Mouse (Mus musculus): ENCODE data around the gene Wdr20. TPM values are rescaled to one million over a fixed set of nuclear protein-coding genes. Genes with fewer than 3 reads are reported as not detected.
A peak's percentile ranks its signal among the peaks of the same experiment; 100 is the strongest.

The Wdr20 gene
- polyA plus RNA-seq, 1 experiment from 2014 or later = 23.7 TPM

DNA sequence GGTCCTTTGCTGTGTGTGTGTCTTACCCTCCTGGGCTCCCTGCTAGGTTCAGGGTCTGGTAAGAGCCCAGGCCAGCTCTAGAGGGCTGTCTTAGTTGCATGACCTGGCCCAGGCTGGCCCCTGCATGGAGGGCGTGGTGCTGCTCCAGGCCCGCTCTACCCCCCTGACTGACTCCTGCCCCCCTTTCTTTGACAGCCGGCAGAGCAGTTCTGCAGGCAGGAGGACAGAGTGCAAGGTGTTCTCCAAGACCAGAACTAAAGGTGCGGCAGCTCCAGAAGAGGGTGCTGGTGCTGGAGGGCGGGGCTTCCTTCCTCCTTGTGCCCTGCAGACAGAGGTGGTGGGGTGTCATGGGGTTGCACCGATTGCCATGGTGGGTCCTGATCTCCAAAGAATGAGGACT, 59.0 kb downstream of the Wdr20 start:
- no peaks in the 10 kb centered on the region for H3K9me3 ChIP-seq (ENCODE audit: control insufficient read depth, low read length)
- WGBS = 59% methylated on average over 6 of the region's 6 CpGs
- H3K36me3 ChIP-seq (ENCODE audit: control insufficient read depth, insufficient read depth, low read length) = peaks cover 10% of the 10 kb centered on the region; the same call in 1 of the 2 replicates

DNA sequence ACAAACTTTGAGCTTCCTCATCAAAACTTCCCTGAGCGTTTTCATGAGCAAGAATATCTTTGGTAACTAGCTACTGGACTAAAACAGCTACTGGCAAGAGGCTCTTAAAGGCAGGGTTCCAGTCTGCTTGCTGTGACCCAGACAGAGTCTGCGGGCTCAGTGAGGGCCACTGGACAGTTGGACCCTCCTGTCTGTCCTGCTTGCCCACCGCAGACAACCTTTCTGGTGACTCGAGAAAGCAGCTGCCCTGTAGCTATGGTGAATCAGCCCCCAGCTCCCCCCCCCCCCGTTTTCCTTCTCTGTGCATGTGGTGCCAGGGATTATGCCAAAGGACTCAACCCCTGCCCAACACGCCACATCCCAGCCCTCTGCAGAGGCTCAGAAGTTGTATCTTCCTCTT, 59.5 kb downstream of the Wdr20 start:
- no peak for DNase-seq (ENCODE audit: low spot score)
- Histone ChIP-seq H3K27me3 (replicated peaks; ENCODE audit: control insufficient read depth, insufficient read depth, low read length) (no peaks in the 10 kb centered on the region), H3K9me3 (ENCODE audit: control insufficient read depth, low read length) (no peaks in the 10 kb centered on the region), H3K4me3 (ENCODE audit: low read depth, low read length) (no peak overlapping the region), H3K36me3 (ENCODE audit: control insufficient read depth, insufficient read depth, low read length) (peaks cover 12% of the 10 kb centered on the region; the same call in 1 of the 2 replicates), H3K27ac (ENCODE audit: low read depth) (no peak overlapping the region), H3K9ac (ENCODE audit: low read length) (no peak overlapping the region), H3K4me1 (replicated peaks; ENCODE audit: control insufficient read depth, insufficient read depth, low read length) (0 out of 2 replicates have a peak, but pooled peaks cover 4% of the 10 kb centered on the region), H3K4me2 (ENCODE audit: low read length) (no peak overlapping the region)
- ATAC-seq (replicated peaks; ENCODE audit: low FRiP score, low TSS enrichment, low read depth) = no peak
- WGBS = 92% methylated on average over 6 of the region's 6 CpGs

More for the DNA sequence above, 59.0 kb downstream of the Wdr20 start:
- H3K4me1 ChIP-seq (replicated peaks; ENCODE audit: control insufficient read depth, insufficient read depth, low read length) = 0 out of 2 replicates have a peak, but pooled peaks cover 4% of the 10 kb centered on the region
- H3K4me3 ChIP-seq (ENCODE audit: low read depth, low read length) = no peak overlapping the region
- no peaks in the 10 kb centered on the region for H3K27me3 ChIP-seq (replicated peaks; ENCODE audit: control insufficient read depth, insufficient read depth, low read length)
- DNase-seq (ENCODE audit: low spot score) = no peak
- no peak overlapping the region for H3K27ac ChIP-seq (ENCODE audit: low read depth)
- no peak overlapping the region for H3K4me2 ChIP-seq (ENCODE audit: low read length)
- no peak overlapping the region for H3K9ac ChIP-seq (ENCODE audit: low read length)
- no peak for ATAC-seq (replicated peaks; ENCODE audit: low FRiP score, low TSS enrichment, low read depth)

DNA sequence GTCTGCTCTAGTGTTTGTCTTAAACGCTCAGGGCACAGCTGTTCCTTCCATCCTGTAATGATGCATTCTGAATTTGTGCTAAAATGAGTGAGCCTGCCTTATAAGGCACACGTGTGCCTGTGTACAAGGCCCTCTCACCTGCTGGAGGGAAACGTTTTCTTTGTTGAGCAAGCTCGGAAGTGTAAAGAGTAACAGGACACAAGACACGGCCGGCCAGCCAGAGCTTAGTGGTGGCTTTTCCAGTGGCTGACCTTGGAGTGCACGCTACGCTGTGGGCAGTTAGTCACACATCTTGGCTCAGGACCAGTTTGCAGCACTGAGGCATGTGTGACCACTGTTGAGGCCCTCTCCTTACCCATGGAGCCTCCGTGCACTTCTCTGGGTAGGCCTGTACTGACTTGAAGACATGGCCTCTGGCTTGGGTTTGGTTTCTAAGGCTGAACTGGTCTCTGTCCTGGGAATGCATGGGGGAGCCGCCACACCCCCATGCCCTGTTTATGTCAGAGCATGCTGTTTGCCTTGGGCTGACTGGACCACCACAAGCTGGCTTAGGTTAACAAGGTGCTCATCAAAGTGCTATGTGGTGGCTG, 60.2 kb downstream of the Wdr20 start:
- 0 out of 2 replicates have a peak, but pooled peaks cover 4% of the 10 kb centered on the region for H3K4me1 ChIP-seq (replicated peaks; ENCODE audit: control insufficient read depth, insufficient read depth, low read length)
- no peaks in the 10 kb centered on the region for H3K9me3 ChIP-seq (ENCODE audit: control insufficient read depth, low read length)
- DNase-seq (ENCODE audit: low spot score) (no peak), ATAC-seq (replicated peaks; ENCODE audit: low FRiP score, low TSS enrichment, low read depth) (no peak)
- no peak overlapping the region for H3K4me3 ChIP-seq (ENCODE audit: low read depth, low read length)
- no peaks in the 10 kb centered on the region for H3K27me3 ChIP-seq (replicated peaks; ENCODE audit: control insufficient read depth, insufficient read depth, low read length)
- 87% methylated on average over 10 of the region's 10 CpGs for WGBS
- H3K4me2 ChIP-seq (ENCODE audit: low read length) = no peak overlapping the region
- no peak overlapping the region for H3K9ac ChIP-seq (ENCODE audit: low read length)
- H3K36me3 ChIP-seq (ENCODE audit: control insufficient read depth, insufficient read depth, low read length) = peaks cover 9% of the 10 kb centered on the region; the same call in 1 of the 2 replicates
- H3K27ac ChIP-seq (ENCODE audit: low read depth) = no peak overlapping the region

DNA sequence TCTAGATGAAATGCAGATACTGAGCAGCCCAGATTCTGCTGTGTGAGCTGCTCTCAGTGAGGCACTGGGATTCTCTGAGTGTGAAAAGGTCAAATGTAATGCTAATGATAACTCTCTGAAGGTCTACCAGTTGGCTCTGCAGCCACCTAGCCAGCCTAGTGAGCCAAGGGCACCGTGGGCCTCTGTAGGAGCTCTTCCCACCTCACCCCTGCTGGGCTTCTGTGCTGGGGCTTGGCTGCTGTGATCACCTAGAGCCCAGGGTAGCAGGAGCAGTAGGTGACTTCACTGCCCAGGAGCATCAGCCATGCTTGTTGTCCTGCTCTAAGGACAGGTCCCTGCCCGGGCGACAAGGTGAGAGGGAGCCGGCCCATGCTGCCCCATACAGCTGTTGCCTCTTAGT, 61.5 kb downstream of the Wdr20 start:
- Histone ChIP-seq H3K4me3 (ENCODE audit: low read depth, low read length) (no peak overlapping the region), H3K4me1 (replicated peaks; ENCODE audit: control insufficient read depth, insufficient read depth, low read length) (0 out of 2 replicates have a peak, but pooled peaks cover 4% of the 10 kb centered on the region), H3K4me2 (ENCODE audit: low read length) (no peak overlapping the region), H3K27ac (ENCODE audit: low read depth) (no peak overlapping the region), H3K9me3 (ENCODE audit: control insufficient read depth, low read length) (no peaks in the 10 kb centered on the region), H3K36me3 (ENCODE audit: control insufficient read depth, insufficient read depth, low read length) (0 out of 2 replicates have a peak, but pooled peaks cover 3% of the 10 kb centered on the region), H3K9ac (ENCODE audit: low read length) (no peak overlapping the region), H3K27me3 (replicated peaks; ENCODE audit: control insufficient read depth, insufficient read depth, low read length) (no peaks in the 10 kb centered on the region)
- no peak for ATAC-seq (replicated peaks; ENCODE audit: low FRiP score, low TSS enrichment, low read depth)
- no peak for DNase-seq (ENCODE audit: low spot score)
- WGBS = 88% methylated on average over 4 of the region's 4 CpGs

DNA sequence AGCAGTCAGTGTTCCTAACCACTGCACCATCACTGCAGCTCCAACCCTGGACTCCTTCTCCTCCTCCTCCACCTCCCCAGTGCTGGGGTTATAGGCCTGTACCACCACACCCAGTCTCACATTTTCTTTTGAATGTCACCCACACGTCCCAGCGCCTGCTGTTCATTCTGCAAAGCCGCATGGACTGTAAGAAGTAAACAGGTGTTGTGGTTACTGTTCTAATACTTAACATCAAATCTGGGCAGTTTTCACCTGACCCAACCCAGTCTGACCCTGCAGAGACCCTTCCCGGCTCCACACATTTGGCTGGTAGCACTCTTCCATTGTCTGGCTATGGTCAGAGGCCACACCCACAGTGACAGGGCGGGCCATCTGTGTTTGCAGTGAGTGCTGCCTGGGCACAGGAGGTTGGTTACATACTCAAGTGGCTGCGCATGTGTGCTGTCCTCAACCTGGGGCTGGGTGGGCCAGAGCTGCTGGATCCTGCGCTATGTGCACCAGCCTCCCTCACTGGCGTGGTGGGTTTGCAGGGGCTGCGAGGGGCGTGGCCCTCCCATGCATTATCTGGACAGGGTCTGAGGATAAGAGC, 64.2 kb downstream of the Wdr20 start:
- Histone ChIP-seq H3K9me3 (ENCODE audit: control insufficient read depth, low read length) (no peaks in the 10 kb centered on the region), H3K4me2 (ENCODE audit: low read length) (no peak overlapping the region), H3K9ac (ENCODE audit: low read length) (no peak overlapping the region), H3K27me3 (replicated peaks; ENCODE audit: control insufficient read depth, insufficient read depth, low read length) (no peaks in the 10 kb centered on the region), H3K4me1 (replicated peaks; ENCODE audit: control insufficient read depth, insufficient read depth, low read length) (no peaks in the 10 kb centered on the region), H3K4me3 (ENCODE audit: low read depth, low read length) (no peak overlapping the region), H3K27ac (ENCODE audit: low read depth) (no peak overlapping the region), H3K36me3 (ENCODE audit: control insufficient read depth, insufficient read depth, low read length) (peaks cover 7% of the 10 kb centered on the region; the same call in 1 of the 2 replicates)
- DNase-seq (ENCODE audit: low spot score) (no peak), ATAC-seq (replicated peaks; ENCODE audit: low FRiP score, low TSS enrichment, low read depth) (0 out of 2 replicates have a peak, but pooled peaks have one; percentile 26)
- 77% methylated on average over 10 of the region's 10 CpGs for WGBS

DNA sequence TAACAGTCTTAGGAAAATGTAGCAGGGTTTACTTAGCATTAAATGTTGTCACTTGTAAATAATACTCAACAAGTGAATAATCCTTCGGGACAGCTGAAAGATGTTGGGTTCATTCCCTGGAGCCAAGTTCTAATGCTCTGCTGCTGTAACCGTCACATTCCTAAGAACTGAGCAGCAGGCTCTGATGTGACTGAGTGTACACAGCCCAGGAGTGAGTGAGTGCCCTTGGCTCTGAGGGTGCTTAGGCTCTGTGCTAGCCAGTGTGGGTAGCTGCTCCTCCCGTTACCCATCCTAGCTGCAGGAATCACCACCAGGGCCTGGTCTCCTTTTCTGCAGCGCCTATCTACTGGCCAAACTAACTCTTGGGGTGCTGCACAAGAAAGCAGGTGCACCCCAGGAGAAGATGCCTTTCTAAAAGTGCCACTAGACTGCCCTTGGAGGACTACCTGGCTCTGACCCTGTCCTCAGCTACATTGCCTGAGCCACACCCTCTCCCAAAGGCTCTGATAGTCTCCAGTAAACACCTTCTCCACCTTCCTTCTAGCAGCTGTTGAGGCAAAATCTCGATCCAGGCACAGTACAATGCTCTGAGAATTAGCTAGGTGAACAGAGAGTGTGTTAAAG, 65.0 kb downstream of the Wdr20 start:
- ATAC-seq (replicated peaks; ENCODE audit: low FRiP score, low TSS enrichment, low read depth) (no peak), DNase-seq (ENCODE audit: low spot score) (no peak)
- Histone ChIP-seq H3K4me1 (replicated peaks; ENCODE audit: control insufficient read depth, insufficient read depth, low read length) (no peaks in the 10 kb centered on the region), H3K4me2 (ENCODE audit: low read length) (no peak overlapping the region), H3K27me3 (replicated peaks; ENCODE audit: control insufficient read depth, insufficient read depth, low read length) (no peaks in the 10 kb centered on the region), H3K36me3 (ENCODE audit: control insufficient read depth, insufficient read depth, low read length) (peaks cover 10% of the 10 kb centered on the region; the same call in 1 of the 2 replicates), H3K4me3 (ENCODE audit: low read depth, low read length) (no peak overlapping the region), H3K9me3 (ENCODE audit: control insufficient read depth, low read length) (no peaks in the 10 kb centered on the region), H3K27ac (ENCODE audit: low read depth) (no peak overlapping the region), H3K9ac (ENCODE audit: low read length) (no peak overlapping the region)
- WGBS = 86% methylated on average over 5 of the region's 5 CpGs

DNA sequence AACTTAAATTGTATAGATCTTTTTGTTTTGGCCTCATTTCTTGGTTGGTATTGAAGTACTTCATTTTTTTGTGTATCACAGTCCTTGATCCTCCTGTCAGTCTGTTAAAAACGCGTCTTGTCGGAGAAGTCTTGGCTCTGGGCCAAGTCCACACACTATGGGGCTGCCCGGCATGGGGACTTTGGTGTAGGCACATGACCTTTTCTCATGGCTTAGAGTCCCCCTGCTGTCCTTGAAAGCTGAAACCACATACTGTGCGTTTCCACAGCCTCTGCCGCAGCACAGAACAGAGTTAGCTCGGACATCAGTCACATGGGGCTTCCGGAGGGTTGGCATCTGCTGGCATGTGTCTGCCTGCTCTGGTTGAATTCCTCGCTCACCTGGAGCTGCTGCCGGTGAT, 66.5 kb downstream of the Wdr20 start:
- no peak for DNase-seq (ENCODE audit: low spot score)

DNA sequence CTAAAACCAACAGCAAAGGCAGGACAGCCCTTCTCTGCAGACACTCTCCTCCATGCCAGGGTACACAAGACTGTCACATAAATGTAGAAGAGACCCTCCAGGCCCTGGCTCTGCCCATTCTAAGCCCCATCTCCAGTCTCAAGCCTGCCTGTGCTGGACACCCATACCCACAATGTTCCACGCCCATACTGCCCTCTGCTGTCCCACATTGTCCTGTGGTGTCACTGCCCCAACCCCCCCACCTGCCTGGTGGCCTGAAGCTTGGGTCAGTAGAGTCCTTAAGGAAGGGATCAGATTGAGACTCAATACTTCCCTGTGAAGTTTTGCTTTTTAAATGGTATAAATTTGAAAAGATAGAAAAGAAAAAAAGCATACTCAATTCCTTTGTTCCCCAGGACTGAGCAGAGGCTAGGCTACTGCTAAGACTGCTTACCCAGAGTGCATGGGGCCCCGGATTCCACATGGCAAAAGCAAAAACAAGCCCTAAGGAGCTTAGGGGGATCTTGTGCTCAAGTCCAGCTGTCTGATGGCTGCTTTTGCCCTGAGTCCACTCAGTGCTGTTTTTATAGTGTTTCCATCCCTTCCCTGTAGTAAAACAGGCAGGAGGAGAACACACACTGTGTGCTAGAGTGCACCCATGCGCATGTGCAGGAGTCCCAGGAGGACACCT, 68.7 kb downstream of the Wdr20 start:
- WGBS = 81% methylated on average over 3 of the region's 3 CpGs
- no peak overlapping the region for H3K4me3 ChIP-seq (ENCODE audit: low read depth, low read length)
- no peak overlapping the region for H3K4me2 ChIP-seq (ENCODE audit: low read length)
- no peaks in the 10 kb centered on the region for H3K27me3 ChIP-seq (replicated peaks; ENCODE audit: control insufficient read depth, insufficient read depth, low read length)
- no peak overlapping the region for H3K9ac ChIP-seq (ENCODE audit: low read length)
- H3K27ac ChIP-seq (ENCODE audit: low read depth) = no peak overlapping the region
- ATAC-seq (replicated peaks; ENCODE audit: low FRiP score, low TSS enrichment, low read depth) = no peak
- no peaks in the 10 kb centered on the region for H3K9me3 ChIP-seq (ENCODE audit: control insufficient read depth, low read length)
- DNase-seq (ENCODE audit: low spot score) = no peak
- no peaks in the 10 kb centered on the region for H3K4me1 ChIP-seq (replicated peaks; ENCODE audit: control insufficient read depth, insufficient read depth, low read length)
- peaks cover 10% of the 10 kb centered on the region; the same call in 1 of the 2 replicates for H3K36me3 ChIP-seq (ENCODE audit: control insufficient read depth, insufficient read depth, low read length)

More for the DNA sequence above, 66.5 kb downstream of the Wdr20 start:
- Histone ChIP-seq H3K9ac (ENCODE audit: low read length) (no peak overlapping the region), H3K4me3 (ENCODE audit: low read depth, low read length) (no peak overlapping the region), H3K27ac (ENCODE audit: low read depth) (no peak overlapping the region), H3K4me1 (replicated peaks; ENCODE audit: control insufficient read depth, insufficient read depth, low read length) (no peaks in the 10 kb centered on the region), H3K36me3 (ENCODE audit: control insufficient read depth, insufficient read depth, low read length) (peaks cover 10% of the 10 kb centered on the region; the same call in 1 of the 2 replicates), H3K27me3 (replicated peaks; ENCODE audit: control insufficient read depth, insufficient read depth, low read length) (no peaks in the 10 kb centered on the region), H3K4me2 (ENCODE audit: low read length) (no peak overlapping the region), H3K9me3 (ENCODE audit: control insufficient read depth, low read length) (no peaks in the 10 kb centered on the region)
- no peak for ATAC-seq (replicated peaks; ENCODE audit: low FRiP score, low TSS enrichment, low read depth)
- WGBS = 56% methylated on average over 10 of the region's 10 CpGs
